Mouse (Mus musculus) kidney, adult 2 months (tissue): ENCODE data around the gene Nfatc2ip.

Experiments
- CTCF ChIP-seq: fragments of 200-500 bp; conservative IDR thresholded peaks from 2 replicates; pipeline ENCODE4 v1.5.1; 2011; ENCODE audit warnings: low read depth, mild to moderate bottlenecking, control low read depth, low read length, moderate library complexity, mixed read lengths; ENCODE audit not compliant: insufficient read depth, insufficient read length
- POLR2A ChIP-seq: fragments of 200-500 bp; IDR thresholded peaks from one replicate; pipeline ENCODE4 v1.6.1; 2011; ENCODE audit warnings: low read depth, low read length, control low read depth

DNA sequence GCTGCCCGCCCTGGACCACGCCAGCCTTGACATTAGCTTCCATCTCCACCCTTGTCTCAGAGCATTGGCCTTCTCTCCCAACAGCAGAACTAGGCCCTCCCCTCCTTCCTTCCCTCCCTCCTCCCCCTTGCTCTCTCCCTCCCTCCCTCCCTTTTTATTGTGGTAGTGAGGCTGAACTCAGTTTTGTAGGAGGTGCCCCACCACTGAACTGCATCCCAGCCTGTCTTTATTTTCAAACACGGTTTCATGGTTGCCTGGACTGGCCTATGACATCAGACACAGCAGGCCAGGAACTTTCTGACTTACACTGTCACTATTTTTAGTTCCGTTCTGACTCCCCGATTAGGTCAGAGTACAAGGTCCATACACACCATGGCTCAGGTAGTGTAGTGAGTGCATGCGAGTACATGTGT lies 56.3 kb downstream of the Nfatc2ip start:
- TF ChIP-seq POLR2A (no peak), CTCF (no peak)
